7 mouse cellular contexts compared by ENCODE assay signal in the genomic region with DNA sequence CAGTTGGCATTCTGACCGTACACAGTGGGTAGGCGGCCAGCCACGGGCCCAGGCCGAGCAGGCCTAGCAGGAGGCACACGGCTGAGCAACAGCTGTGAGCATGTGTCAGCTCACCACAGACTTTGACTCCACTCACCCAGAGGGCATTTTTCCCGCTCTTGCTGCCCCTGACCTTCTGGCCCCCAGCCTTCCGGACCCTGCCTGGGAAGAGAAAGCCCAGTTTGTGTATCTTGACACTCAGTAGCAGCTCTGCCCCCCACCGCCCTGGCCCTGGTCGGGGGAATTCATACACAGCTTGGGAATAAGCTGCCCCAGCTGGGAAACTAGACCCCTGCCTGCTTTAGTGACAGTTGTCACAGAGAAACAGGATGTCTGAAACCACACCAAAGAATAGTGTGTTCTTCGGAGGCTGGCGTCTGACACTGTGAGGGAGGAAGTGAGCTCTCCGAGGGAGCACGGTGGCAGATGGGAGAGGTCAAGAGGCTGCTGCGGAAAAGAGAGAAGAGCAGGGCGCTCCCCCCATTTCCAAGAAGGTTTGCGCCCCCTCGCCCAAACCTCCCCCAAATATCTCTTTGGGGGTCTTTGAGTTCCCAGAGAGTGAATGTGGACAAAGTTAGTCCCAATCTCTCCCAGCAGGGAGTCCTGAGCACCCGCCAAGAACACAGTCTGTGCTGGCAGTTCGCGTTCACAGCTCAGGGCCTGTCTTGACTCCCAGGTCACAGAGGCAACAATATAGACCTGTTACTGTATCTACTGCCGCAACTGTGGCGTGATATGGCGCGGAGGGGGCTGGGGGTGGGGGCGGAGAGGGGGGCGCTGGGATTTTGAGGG. TPM values are rescaled to one million over a fixed set of nuclear protein-coding genes. Genes with fewer than 3 reads are reported as not detected.
DNase-seq lines count a peak whose midpoint lies in the region; ATAC-seq and TF ChIP-seq lines count a peak whose summit lies in the region.

No protein-coding gene starts in this region.

- no peak overlapping the region for H3K9ac ChIP-seq in limb, embryonic 12.5 days (replicated peaks)

- 60% methylated on average over 26 of the region's 26 CpGs for WGBS in limb, embryonic 12.5 days

- TF ChIP-seq CTCF in G1E (IDR thresholded peaks at IDR 0.05; ENCODE audit: low read depth, low read length) = no peak

- peaks cover 70% of the 10 kb centered on the region for H3K9me3 ChIP-seq in G1E (replicated peaks)
- peaks cover 6% of the 10 kb centered on the region; the same call in 1 of the 2 replicates for H3K9me3 ChIP-seq in limb, embryonic 12.5 days

- H3K4me2 ChIP-seq in limb, embryonic 12.5 days = no peak overlapping the region

- no peaks in the 10 kb centered on the region for H3K4me1 ChIP-seq in G1E (ENCODE audit: insufficient read depth, low read depth, low read length)
- H3K4me1 ChIP-seq in limb, embryonic 12.5 days (replicated peaks) = peaks cover 6% of the 10 kb centered on the region; the same call in 1 of the 2 replicates

- H3K27me3 ChIP-seq in G1E (ENCODE audit: insufficient read depth, low read length) = no peaks in the 10 kb centered on the region
- no peaks in the 10 kb centered on the region for H3K27me3 ChIP-seq in limb, embryonic 12.5 days

- H3K36me3 ChIP-seq in G1E (replicated peaks) = no peaks in the 10 kb centered on the region
- no peaks in the 10 kb centered on the region for H3K36me3 ChIP-seq in limb, embryonic 12.5 days

- H3K4me3 ChIP-seq in G1E (ENCODE audit: low read depth, low read length) = peak overlapping the region; percentile 30; the same call in 1 of the 2 replicates
- no peak overlapping the region for H3K4me3 ChIP-seq in limb, embryonic 12.5 days (replicated peaks)

- H3K27ac ChIP-seq in limb, embryonic 12.5 days = 0 out of 2 replicates have a peak overlapping the region, but pooled peaks have one; percentile 18

- ATAC-seq in G1E (ENCODE audit: extremely low read depth, insufficient number of reproducible peaks, low FRiP score, poor library complexity, severe bottlenecking) = no peak
- peak; percentile 35 for ATAC-seq in granulocyte monocyte progenitor cell, adult 5-6 weeks (replicated peaks; ENCODE audit: poor library complexity, severe bottlenecking)
- ATAC-seq in limb, embryonic 12.5 days (ENCODE audit: insufficient number of reproducible peaks, insufficient read depth, low FRiP score, low TSS enrichment, low read depth) = 0 out of 2 replicates have a peak, but pooled peaks have one; percentile 42

- no peak for DNase-seq in G1E (ENCODE audit: low spot score)
- peak; percentile 16 for DNase-seq in c-Kit-positive CD71-negative TER-119-negative erythroid progenitor cells, embryonic 14.5 days (ENCODE audit: low read depth)
- peak; percentile 88 for DNase-seq in naive thymus-derived CD4-positive, alpha-beta T cell, adult 2 months (ENCODE audit: low read depth)
- DNase-seq in adrenal gland, postnatal 14 days = no peak
- no peak for DNase-seq in left cerebral cortex, adult 11 months (ENCODE audit: low spot score)

RNA-seq across cellular contexts. Expression of a gene that starts 24.4 kb away (rescaled TPM):
- total RNA-seq in G1E (2014; fragmentation: Nextera tagmentation) (not detected in 2 replicates), G1E (2017) (under 0.01 and 0.27 TPM in 2 replicates)
- not detected in 2 replicates for polyA plus RNA-seq in G1E (2012)
- not detected in 2 replicates for total RNA-seq in granulocyte monocyte progenitor cell, adult 5-6 weeks (2014; fragmentation: Nextera tagmentation)
- not detected in 2 replicates for total RNA-seq in granulocyte monocyte progenitor cell, adult 5-6 weeks (2017)
- 7.7 and 9.1 TPM in 2 replicates for polyA plus RNA-seq in limb, embryonic 12.5 days (2016; fragmentation: Nextera tagmentation; extraction: Ambion mirVana)
- 4.2 and 4.7 TPM in 2 replicates for total RNA-seq in adrenal gland, postnatal 14 days (2021)

Comparison
In these comparisons a context has a peak if more than half of its experiments do, and no peak if none do; other contexts are left out.
1. DNase-seq: peak in c-Kit-positive CD71-negative TER-119-negative erythroid progenitor cells, embryonic 14.5 days (single experiment) and naive thymus-derived CD4-positive, alpha-beta T cell, adult 2 months (single experiment); none in G1E (single experiment), adrenal gland, postnatal 14 days (single experiment) and left cerebral cortex, adult 11 months (single experiment).